Mouse (Mus musculus): ENCODE results near the gene Mlana.

Mlana gene

GRCm38 (mm10) chr19:29750994-29751393 is 53.4 kb downstream of the Mlana start:
- DNase-seq (ENCODE audit: low read depth, low spot score) = no peak

- DNase-seq (ENCODE audit: low read depth, low spot score) = no peak
Observed at GRCm38 (mm10) chr19:29753939-29754338, 56.3 kb downstream of the Mlana start.
